Mouse (Mus musculus): ENCODE results near the gene Neurod4.

Neurod4 gene

DNA sequence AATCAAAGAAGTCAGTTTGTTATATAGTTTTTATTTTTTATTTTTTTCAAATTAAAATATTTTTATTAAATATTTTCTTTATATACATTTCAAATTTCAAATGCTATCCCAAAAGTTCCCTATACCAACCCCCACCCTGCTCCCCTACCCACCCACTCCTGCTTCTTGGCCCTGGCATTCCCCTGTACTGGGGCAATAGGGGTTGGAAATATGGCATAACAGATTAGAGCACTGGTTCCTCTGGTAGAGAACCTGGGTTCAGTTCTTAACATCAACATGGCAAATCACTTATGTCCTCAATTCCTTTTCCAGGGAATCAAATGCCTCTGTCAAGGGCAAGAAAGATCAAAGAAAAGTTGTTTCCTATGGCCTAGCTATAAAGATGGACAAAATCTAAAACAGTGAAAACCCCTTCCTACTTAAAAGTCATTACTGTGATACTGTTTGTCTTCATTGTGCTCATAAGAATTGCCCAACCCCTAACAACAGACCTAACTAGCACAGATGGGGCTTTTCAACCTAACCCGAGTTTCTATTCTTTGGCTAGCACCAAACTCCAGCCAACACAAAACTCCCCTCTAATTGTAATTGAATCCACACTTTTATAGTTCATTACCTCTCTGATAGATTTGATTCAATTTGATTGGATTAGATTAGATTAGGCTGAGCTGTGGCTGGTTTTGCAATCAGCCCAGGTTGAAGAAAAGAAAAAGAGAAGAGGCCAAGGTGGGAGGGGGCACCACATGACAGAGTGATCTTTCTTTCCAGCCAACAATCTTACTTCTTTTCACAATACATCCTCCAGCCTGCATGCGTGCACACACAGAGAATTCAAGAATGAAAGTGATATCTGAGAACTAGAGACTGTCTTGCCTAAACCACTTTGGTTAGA, 41.5 kb downstream of the Neurod4 start:
- no peak for ATAC-seq (ENCODE audit: low TSS enrichment)

DNA sequence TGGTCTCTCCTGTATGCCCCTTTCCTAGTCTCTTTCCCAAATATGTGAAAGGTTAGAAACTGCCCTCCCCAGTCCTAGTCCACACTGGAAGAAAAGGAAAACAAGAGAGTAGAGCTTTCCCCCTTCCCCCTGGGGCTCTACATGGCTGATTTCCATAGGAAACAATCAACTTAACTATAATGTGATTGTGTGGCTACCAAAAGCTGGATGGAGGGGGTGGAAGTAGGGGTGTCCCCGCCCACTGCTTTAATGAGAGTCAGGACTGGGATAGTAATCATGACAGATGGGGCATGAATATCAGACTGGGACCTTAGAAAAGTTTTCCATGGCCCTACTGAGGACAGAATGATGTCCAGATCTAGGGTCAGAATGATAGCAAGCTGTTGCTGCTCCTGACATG, 45.5 kb downstream of the Neurod4 start:
- ATAC-seq (ENCODE audit: low TSS enrichment), result no peak

DNA sequence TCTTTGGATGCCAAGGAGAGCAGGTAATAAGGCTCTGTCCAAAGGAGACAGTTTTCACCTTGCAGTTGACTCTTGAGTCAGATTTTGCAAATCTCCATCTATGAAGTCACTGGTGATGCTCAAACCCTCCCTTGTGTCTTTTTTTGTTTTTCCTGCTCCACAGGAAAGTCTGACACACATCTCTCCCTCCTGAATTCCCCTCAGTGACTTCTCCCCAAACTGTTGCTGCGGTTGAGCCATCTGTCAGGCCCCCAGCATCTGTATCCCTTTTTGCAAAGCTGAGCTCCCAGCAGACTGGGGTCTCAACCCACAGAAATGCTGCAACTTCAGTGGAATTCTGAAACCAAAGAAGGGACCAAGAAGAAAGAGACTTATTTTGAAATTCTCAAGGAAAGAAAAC, 47.9 kb downstream of the Neurod4 start:
- ATAC-seq (ENCODE audit: low TSS enrichment), result no peak

DNA sequence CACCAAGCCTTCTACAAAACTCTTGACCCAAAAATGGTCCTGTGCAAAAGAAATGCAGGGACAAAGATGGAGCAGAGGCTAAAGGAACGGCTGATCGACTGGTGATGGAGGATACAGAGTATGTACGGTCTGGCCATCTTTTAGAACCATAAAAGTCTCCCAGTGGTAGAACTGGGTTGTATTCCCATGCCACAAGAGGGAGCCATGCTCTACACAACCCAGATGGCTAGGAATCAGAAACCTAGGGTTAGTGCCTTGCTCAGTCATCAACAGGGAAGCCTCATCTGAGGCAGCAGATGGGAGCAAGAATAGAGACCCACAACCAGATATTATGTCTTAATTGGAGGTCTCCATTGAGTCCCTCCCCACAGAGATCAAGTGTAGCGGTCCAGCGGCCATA, 50.5 kb downstream of the Neurod4 start:
- ATAC-seq (ENCODE audit: low TSS enrichment), result peak; percentile 70; the same call in 1 of the 2 replicates

GRCm38 (mm10) chr10:130228246-130228645, 51.8 kb downstream of the Neurod4 start:
- ATAC-seq (ENCODE audit: low TSS enrichment), result peak; percentile 95

DNA sequence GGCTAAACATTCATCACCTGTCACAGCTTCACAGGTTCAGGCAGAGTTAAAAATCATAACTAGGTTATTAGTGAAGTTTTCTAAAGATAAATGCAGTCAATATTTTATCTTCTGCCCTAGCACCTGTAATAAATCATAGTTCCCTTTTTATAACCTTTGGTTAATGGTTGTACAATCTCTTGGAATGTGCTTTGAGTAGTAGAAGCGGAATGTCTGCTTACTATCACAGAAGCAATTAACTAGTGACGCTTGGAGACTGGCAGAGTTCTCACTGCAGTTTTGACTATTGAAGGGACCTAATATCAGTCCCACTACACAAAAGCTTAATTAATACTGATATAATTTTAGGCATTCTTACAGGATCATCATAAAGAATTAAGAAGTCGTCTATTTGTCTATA, 55.0 kb downstream of the Neurod4 start:
- no peak for ATAC-seq (ENCODE audit: low TSS enrichment)
